Mouse (Mus musculus) olfactory bulb, adult 2 months (tissue): ENCODE results near the gene Rtl1. TPM values are rescaled to one million over a fixed set of nuclear protein-coding genes. Genes with fewer than 3 reads are reported as not detected.
A peak's percentile ranks its signal among the peaks of the same experiment; 100 is the strongest.

ENCODE experiments used
- H3K27ac ChIP-seq: fragments of 200-500 bp; 2 replicates; pipeline ENCODE4 v1.5.1; 2012; ENCODE audit warnings: low read depth, low read length; ENCODE audit not compliant: insufficient read depth
- H3K4me1 ChIP-seq: fragments of 200-500 bp; 2 replicates; pipeline ENCODE4 v1.6.1; 2012; ENCODE audit warnings: low read length; ENCODE audit not compliant: control insufficient read depth, insufficient read depth
- H3K4me3 ChIP-seq: fragments of 200-500 bp; 2 replicates; pipeline ENCODE4 v1.5.1; 2012; ENCODE audit warnings: mild to moderate bottlenecking, low read depth, low read length, moderate library complexity; ENCODE audit not compliant: insufficient read depth
- CTCF ChIP-seq: fragments of 200-500 bp; IDR thresholded peaks from 2 replicates; pipeline ENCODE4 v1.5.1; 2012; ENCODE audit warnings: low read depth, mild to moderate bottlenecking, low read length, moderate library complexity; ENCODE audit not compliant: insufficient read depth
- POLR2A ChIP-seq: fragments of 200-500 bp; IDR thresholded peaks from 2 replicates; pipeline ENCODE4 v1.6.1; 2012; ENCODE audit warnings: mild to moderate bottlenecking, low read depth, low read length, moderate library complexity; ENCODE audit not compliant: insufficient read depth
- WGBS: fragments of 180-500 bp; shearing (Covaris S2); methylation state at CpG from one replicate; pipeline ENCODE4 v1.1.7; 2018; 5-methylcytosine and 5-hydroxymethylcytosine counted together
- polyA plus RNA-seq: library from polyadenylated mRNA; stranded (reverse); fragments of >200 nt; gene quantifications from 2 replicates; pipeline ENCODE4 v1.2.4, GENCODE M21; 2012; ENCODE audit warnings: low replicate concordance; ENCODE audit not compliant: missing spikeins, insufficient read depth, insufficient read length

Gene Rtl1
- polyA plus RNA-seq, 1 experiment, result not detected

DNA sequence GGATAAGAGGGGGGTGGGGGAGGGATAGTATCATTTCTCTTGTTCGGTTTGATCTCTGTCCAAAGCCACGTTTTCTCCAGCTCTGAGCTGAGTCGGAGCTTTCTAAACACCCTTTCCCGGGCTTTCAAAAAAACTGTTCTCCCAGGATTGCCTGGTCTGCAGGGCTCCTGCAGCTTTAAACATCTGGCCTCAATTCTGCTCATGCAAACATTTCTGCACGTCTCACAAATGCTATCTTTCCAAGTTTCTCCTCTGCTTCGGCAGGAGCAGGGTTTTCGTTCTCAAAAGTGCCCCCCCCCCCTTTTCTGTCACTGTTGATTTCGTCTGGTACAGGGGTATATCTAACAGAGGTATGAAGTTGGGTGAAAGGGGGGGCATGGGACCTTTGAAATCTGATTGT, 3.9 kb downstream of the Rtl1 start:
- 6% methylated on average over 8 of the region's 8 CpGs for WGBS
- peak overlapping the region; percentile 20; the same call in 1 of the 2 replicates for H3K27ac ChIP-seq
- no peak overlapping the region for H3K4me3 ChIP-seq
- TF ChIP-seq CTCF (no peak), POLR2A (no peak)
- peaks cover 9% of the 10 kb centered on the region for H3K4me1 ChIP-seq

DNA sequence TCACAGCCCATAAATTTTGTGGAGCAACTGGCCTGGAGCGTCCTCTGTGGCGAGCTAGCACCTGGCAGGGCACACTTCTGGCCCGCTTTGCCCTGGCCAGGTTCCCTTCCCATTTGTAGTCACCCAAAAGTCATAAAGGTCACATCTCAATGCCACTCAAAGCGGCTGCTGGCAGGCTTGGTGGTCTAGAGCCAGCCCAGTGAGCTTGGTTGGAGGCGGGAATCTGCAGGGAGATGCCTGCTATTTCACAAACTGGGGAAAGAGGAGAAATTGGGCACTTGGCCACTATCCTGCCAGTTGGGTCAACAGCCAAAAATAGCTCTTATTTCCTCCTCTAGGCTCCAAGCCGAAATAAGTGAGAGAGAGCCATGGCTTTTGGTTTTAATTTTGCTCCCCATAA, 4.4 kb downstream of the Rtl1 start:
- 0 out of 2 replicates have a peak overlapping the region, but pooled peaks have one; percentile 20 for H3K27ac ChIP-seq

DNA sequence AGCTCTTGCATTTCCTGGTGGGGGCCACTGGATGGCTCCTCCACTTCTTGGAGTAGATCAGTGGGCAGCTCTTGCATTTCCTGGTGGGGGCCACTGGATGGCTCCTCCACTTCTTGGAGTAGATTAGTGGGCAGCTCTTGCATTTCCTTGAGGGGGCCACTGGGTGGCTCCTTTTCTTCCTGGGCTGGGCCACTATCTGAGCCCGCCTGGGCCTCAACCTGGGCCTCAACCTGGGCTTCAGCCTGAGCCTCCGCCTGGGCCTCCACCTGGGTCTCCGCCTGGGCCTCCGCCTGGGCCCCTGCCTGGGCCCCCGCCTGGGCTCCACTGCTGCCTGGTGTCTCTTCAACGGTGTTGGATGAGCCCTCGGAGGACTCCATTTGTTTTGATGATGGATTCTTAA, 5.2 kb downstream of the Rtl1 start:
- H3K4me1 ChIP-seq, result peaks cover 9% of the 10 kb centered on the region
- H3K4me3 ChIP-seq, result no peak overlapping the region
- no peak overlapping the region for H3K27ac ChIP-seq
- 95% methylated on average over 7 of the region's 7 CpGs for WGBS
- TF ChIP-seq CTCF, result no peak
- TF ChIP-seq POLR2A, result no peak

More for the DNA sequence above, 4.4 kb downstream of the Rtl1 start:
- Histone ChIP-seq H3K4me3 (no peak overlapping the region), H3K4me1 (peaks cover 9% of the 10 kb centered on the region)
- no peak for TF ChIP-seq CTCF
- no peak for TF ChIP-seq POLR2A
- whole genome bisulfite sequencing, result 30% methylated on average over 6 of the region's 6 CpGs

DNA sequence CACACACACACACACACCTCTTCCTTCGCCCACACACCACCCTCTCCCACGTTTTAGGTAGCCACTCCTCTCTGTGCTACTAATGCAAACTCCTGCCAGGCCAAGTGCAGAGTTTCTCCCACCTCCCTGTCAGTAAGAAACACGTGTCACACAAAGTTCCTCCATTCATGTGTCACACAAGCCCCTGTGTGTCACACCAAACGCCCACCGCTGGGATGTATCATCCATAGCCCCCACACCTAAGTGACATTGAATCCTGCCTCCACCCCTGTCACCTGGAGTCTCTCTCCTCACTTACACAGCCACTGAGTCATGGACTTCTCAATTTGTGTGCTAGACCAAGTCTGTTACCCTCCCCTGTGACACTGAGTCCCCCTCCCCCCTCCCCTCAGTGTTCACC, 17.9 kb downstream of the Rtl1 start:
- Histone ChIP-seq H3K4me1 (peaks cover 11% of the 10 kb centered on the region; the same call in 1 of the 2 replicates), H3K4me3 (no peak overlapping the region), H3K27ac (no peak overlapping the region)
- WGBS, result 65% methylated on average over 5 of the region's 5 CpGs
- TF ChIP-seq POLR2A (no peak), CTCF (no peak)

DNA sequence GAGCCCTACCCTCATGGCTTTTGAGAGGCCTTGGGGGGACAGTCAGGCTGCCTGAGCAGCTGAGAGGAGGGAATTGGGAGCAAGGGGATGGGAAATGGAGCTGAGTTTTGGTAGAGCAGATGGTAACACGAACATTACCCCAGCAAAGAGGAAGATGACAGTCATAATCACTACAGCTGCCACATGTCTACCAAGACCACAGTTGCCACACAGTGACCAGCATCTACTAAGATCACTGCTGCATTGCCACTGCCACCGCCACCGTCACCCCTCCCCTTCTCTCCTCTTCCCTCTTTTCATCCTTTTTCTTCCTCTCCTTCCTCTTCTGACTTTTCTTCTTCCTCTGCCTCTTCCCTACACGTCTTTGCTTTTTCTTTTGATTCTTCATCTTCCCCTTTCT, 27.9 kb downstream of the Rtl1 start:
- TF ChIP-seq POLR2A (no peak), CTCF (no peak)
- Histone ChIP-seq H3K4me3 (no peak overlapping the region), H3K27ac (no peak overlapping the region), H3K4me1 (0 out of 2 replicates have a peak, but pooled peaks cover 6% of the 10 kb centered on the region)
- 94% methylated on average over 4 of the region's 4 CpGs for WGBS

DNA sequence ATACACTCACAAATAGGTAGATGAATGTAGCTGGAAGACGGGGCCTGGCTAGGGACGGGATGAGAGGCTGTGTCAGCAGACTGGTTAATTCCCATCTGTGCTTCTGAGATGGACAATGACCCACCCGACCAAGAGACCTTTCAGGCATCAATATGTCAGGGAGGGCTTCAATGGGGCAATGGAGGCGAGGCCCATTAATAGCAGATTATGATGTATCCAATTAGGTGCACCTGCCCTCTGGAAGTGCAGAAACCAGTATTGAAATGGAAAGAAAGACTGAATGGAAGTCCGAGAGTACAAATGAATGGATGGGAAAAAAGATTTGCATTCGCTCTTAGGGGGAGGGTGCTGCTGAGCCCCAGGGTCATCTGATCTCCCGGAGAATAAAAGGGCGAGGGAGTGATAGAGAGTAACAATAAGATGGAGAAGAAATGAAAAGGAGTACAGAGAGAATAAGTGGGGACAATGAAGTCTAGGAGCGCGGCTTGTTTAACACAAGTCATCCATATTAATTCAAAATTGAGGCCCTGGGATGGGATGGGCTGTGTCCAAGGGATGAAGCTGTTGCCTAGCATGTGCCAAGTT, 39.9 kb downstream of the Rtl1 start:
- H3K4me1 ChIP-seq, result peaks cover 13% of the 10 kb centered on the region
- no peak for TF ChIP-seq POLR2A
- TF ChIP-seq CTCF, result no peak
- 51% methylated on average over 10 of the region's 10 CpGs for WGBS
- no peak overlapping the region for H3K4me3 ChIP-seq
- H3K27ac ChIP-seq, result no peak overlapping the region

DNA sequence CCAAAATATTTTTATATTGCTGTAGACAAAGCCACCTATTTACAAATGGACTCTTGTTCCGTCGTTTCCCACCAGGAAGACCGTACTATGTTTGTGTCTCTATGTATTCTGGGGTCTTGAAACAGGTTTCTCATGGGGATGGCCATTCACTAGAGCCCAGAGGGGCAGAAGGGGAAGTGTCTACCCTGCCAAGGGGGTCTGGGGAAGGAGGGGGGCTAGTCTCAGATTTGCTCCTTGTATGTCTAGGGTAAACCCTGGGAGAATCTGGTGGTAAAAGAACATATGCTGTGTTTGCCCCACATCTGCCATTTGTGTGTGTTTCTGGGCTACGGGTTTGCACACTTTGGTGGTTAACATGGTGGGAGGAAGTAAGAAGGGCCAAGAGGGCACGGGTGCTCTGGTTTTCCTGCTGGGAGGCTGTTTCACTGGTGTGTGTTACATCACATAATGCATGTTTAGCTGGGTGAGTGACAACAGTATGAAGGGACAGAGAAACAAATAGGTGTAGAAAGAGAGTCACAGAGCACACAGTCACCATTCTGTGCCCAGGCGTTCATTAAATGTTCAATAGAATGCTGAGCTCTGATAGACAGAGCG, 41.1 kb downstream of the Rtl1 start:
- Histone ChIP-seq H3K4me1 (peaks cover 13% of the 10 kb centered on the region), H3K4me3 (no peak overlapping the region), H3K27ac (no peak overlapping the region)
- WGBS, result 68% methylated on average over 7 of the region's 7 CpGs
- no peak for TF ChIP-seq POLR2A
- no peak for TF ChIP-seq CTCF

DNA sequence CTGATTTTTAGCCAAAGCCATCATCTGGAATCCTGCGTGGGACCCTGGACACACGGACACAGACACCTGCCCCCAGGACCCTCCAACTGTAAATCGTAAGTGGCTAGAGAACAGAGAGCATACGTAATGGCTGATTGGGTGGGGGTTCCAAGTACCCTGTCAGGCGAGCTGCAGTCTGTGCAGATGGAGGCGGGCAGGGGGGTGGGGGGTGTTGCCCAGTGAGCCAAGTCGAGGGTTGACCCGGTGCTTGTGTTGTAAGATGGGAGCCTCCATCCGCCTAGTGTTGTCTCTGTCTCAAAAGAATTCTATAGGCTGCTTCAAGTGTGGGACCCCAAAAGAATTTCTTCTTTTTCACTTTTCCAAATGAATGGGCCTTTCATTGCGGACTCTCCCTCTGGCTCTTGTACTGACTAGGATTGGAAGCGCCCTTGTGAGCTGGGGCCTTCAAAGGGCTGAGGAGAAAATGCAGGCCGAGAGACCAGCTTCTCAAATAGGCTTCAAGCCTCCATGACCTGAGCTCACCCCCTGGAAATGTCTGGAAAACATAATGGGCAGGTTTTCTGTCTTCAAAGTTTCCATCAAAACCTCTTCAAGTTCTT, 41.8 kb downstream of the Rtl1 start:
- TF ChIP-seq CTCF (no peak), POLR2A (no peak)
- Histone ChIP-seq H3K4me3 (no peak overlapping the region), H3K27ac (no peak overlapping the region), H3K4me1 (peaks cover 13% of the 10 kb centered on the region)
- WGBS, result 51% methylated on average over 12 of the region's 12 CpGs

DNA sequence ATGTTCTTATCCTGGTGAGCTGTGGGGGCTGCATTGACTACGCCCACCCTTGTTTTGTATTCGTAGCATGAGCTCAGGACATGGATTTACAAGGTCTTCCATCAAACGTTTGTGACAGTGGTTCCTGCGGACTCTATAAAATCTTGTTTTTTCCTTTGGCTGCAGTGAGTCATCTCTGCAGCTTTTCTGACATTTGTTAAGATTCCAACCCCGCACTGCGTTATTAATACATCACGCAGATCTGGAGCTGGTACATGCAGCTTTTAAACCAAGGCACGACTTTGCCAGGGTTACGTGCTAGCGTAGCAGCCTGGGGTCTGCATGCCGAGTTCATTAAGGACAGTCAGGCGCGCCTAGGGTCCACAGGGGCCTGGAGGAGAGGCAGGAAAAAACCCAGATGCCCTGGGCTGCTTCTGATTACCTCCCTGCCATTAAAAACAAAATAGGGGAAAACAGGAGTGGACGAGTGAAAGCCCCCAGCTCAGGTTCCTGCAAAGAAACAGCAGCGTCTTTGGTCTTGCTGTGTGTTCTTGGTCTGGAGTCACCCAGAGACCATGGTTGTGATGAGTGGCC, 44.2 kb downstream of the Rtl1 start:
- no peak for TF ChIP-seq CTCF
- TF ChIP-seq POLR2A, result no peak
- H3K4me1 ChIP-seq, result peaks cover 17% of the 10 kb centered on the region
- no peak overlapping the region for H3K4me3 ChIP-seq
- 46% methylated on average over 15 of the region's 15 CpGs for WGBS
- no peak overlapping the region for H3K27ac ChIP-seq
